Mouse (Mus musculus): ENCODE measurements at regions not wholly inside any gene's neighbourhood (a gene's known extent, or its start where the extent isn't known, plus 50 kb on each side); places are given as distances from the start of the nearest gene placed in this dataset.
"Not testable (repeated sequence)": the region's sequence is repeated elsewhere in the genome, so short reads cannot be mapped to it uniquely, and the experiment has no call there.

GRCm38 (mm10) chr5:26619272-26619671, 197.7 kb upstream of the Dpp6 start:
- no peaks in the 10 kb centered on the region for H3K9me3 ChIP-seq (ENCODE audit: control insufficient read depth, low read length)
- 59% methylated on average over 2 of the region's 2 CpGs for WGBS
- H3K4me1 ChIP-seq (ENCODE audit: control insufficient read depth, insufficient read depth, low read length), result no peaks in the 10 kb centered on the region
- H3K9ac ChIP-seq (ENCODE audit: low read depth, low read length), result no peak overlapping the region
- H3K27me3 ChIP-seq (replicated peaks; ENCODE audit: control insufficient read depth, insufficient read depth, low read length), result no peaks in the 10 kb centered on the region
- no peak overlapping the region for H3K27ac ChIP-seq (replicated peaks; ENCODE audit: low read depth, low read length)
- H3K4me2 ChIP-seq (ENCODE audit: low read depth, low read length), result no peak overlapping the region
- no peak for DNase-seq (ENCODE audit: low spot score)
- no peaks in the 10 kb centered on the region for H3K36me3 ChIP-seq (ENCODE audit: control insufficient read depth, insufficient read depth, low read length)
- ATAC-seq (ENCODE audit: low read depth), result no peak
- H3K4me3 ChIP-seq (ENCODE audit: low read depth, low read length), result no peak overlapping the region

DNA sequence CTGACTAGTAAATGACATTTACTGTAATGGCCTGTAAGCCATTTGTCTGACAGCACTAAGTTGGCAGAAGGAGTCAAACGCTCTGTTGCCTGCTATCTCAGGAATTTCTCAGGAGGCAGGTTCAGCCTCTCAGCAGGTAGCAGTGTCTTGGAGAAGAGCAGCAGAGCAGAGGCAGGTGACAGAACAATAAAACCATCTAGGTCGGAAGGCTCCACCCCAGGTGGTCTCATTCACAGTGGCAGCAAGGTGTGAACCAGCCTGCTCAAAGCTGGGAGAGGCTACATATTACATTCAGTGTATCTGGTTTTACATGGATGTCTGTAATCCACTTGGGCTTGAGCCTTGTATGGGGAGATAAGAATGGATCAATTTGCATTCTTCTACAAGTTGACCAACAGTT, 194.9 kb upstream of the Dpp6 start:
- ATAC-seq (ENCODE audit: low read depth), result no peak
- 36% methylated on average over 2 of the region's 2 CpGs for WGBS
- no peaks in the 10 kb centered on the region for H3K4me1 ChIP-seq (ENCODE audit: control insufficient read depth, insufficient read depth, low read length)
- H3K4me2 ChIP-seq (ENCODE audit: low read depth, low read length), result no peak overlapping the region
- H3K27me3 ChIP-seq (replicated peaks; ENCODE audit: control insufficient read depth, insufficient read depth, low read length), result no peaks in the 10 kb centered on the region
- no peaks in the 10 kb centered on the region for H3K9me3 ChIP-seq (ENCODE audit: control insufficient read depth, low read length)
- no peaks in the 10 kb centered on the region for H3K36me3 ChIP-seq (ENCODE audit: control insufficient read depth, insufficient read depth, low read length)
- H3K27ac ChIP-seq (replicated peaks; ENCODE audit: low read depth, low read length), result no peak overlapping the region
- no peak overlapping the region for H3K4me3 ChIP-seq (ENCODE audit: low read depth, low read length)
- no peak overlapping the region for H3K9ac ChIP-seq (ENCODE audit: low read depth, low read length)
- no peak for DNase-seq (ENCODE audit: low spot score)

GRCm38 (mm10) chr5:26671478-26671877, 145.5 kb upstream of the Dpp6 start:
- no peaks in the 10 kb centered on the region for H3K4me1 ChIP-seq (ENCODE audit: control insufficient read depth, insufficient read depth, low read length)
- H3K9ac ChIP-seq (ENCODE audit: low read depth, low read length), result no peak overlapping the region
- no peak for ATAC-seq (ENCODE audit: low read depth)
- H3K27me3 ChIP-seq (replicated peaks; ENCODE audit: control insufficient read depth, insufficient read depth, low read length), result no peaks in the 10 kb centered on the region
- WGBS, result 77% methylated on average over 1 of the region's 1 CpGs
- H3K4me3 ChIP-seq (ENCODE audit: low read depth, low read length), result no peak overlapping the region
- H3K9me3 ChIP-seq (ENCODE audit: control insufficient read depth, low read length), result no peaks in the 10 kb centered on the region
- no peak overlapping the region for H3K4me2 ChIP-seq (ENCODE audit: low read depth, low read length)
- H3K27ac ChIP-seq (replicated peaks; ENCODE audit: low read depth, low read length), result no peak overlapping the region
- no peak for DNase-seq (ENCODE audit: low spot score)
- no peaks in the 10 kb centered on the region for H3K36me3 ChIP-seq (ENCODE audit: control insufficient read depth, insufficient read depth, low read length)

- Histone ChIP-seq H3K27ac (replicated peaks; ENCODE audit: low read depth, low read length) (no peak overlapping the region), H3K9me3 (ENCODE audit: control insufficient read depth, low read length) (no peaks in the 10 kb centered on the region), H3K4me2 (ENCODE audit: low read depth, low read length) (no peak overlapping the region), H3K9ac (ENCODE audit: low read depth, low read length) (no peak overlapping the region), H3K4me3 (ENCODE audit: low read depth, low read length) (no peak overlapping the region), H3K4me1 (ENCODE audit: control insufficient read depth, insufficient read depth, low read length) (no peaks in the 10 kb centered on the region), H3K36me3 (ENCODE audit: control insufficient read depth, insufficient read depth, low read length) (no peaks in the 10 kb centered on the region), H3K27me3 (replicated peaks; ENCODE audit: control insufficient read depth, insufficient read depth, low read length) (no peaks in the 10 kb centered on the region)
- DNase-seq (ENCODE audit: low spot score) (no peak), ATAC-seq (ENCODE audit: low read depth) (no peak)
- WGBS, result 65% methylated on average over 3 of the region's 3 CpGs
These were observed 127.2 kb upstream of the Dpp6 start for GRCm38 (mm10) chr5:26689775-26690174.

DNA sequence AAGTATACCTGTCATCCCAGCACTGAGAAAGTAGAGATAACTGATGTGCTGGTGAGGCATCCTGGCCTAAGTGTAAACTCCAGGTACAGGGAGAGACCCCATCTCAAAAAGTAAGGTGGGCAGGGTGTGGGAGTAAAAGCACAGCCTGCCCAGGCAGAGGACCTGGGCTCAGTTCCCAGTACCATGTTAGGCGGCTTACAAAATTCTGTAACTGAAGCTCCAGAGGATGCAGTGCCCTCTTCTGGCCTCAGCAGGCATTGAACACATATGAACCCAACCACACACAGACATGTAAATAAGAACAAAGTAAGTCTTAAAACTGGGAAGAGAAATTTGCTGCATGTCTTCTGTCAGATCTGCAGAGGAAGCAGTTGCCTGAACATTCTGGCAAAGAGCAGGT, 125.9 kb upstream of the Dpp6 start:
- Histone ChIP-seq H3K4me1 (ENCODE audit: control insufficient read depth, insufficient read depth, low read length) (no peaks in the 10 kb centered on the region), H3K36me3 (ENCODE audit: control insufficient read depth, insufficient read depth, low read length) (no peaks in the 10 kb centered on the region), H3K27ac (replicated peaks; ENCODE audit: low read depth, low read length) (no peak overlapping the region), H3K9me3 (ENCODE audit: control insufficient read depth, low read length) (no peaks in the 10 kb centered on the region), H3K4me3 (ENCODE audit: low read depth, low read length) (no peak overlapping the region), H3K27me3 (replicated peaks; ENCODE audit: control insufficient read depth, insufficient read depth, low read length) (no peaks in the 10 kb centered on the region), H3K9ac (ENCODE audit: low read depth, low read length) (no peak overlapping the region), H3K4me2 (ENCODE audit: low read depth, low read length) (no peak overlapping the region)
- no peak for ATAC-seq (ENCODE audit: low read depth)
- 86% methylated on average over 1 of the region's 1 CpGs for WGBS
- no peak for DNase-seq (ENCODE audit: low spot score)

DNA sequence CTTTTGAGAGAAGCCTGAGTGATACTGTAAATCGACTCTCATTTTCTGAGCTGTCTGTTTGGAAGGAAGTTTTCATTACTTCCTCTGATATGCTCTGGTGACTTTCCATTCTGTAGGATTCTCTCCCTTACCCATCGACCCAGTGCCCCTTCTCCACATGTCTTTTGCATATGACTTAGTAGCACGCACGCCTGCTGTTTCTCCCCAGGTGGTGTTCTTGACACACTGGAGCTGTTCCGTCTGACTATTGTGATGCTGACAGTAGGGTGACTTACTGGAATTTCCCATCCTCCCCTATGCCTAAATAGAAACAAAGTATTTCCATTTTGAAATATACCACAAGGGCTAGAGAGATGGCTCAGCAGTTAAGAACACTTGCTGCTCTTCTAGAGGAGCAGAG, 125.0 kb upstream of the Dpp6 start:
- no peak overlapping the region for H3K4me3 ChIP-seq (ENCODE audit: low read depth, low read length)
- no peak overlapping the region for H3K27ac ChIP-seq (replicated peaks; ENCODE audit: low read depth, low read length)
- H3K36me3 ChIP-seq (ENCODE audit: control insufficient read depth, insufficient read depth, low read length), result no peaks in the 10 kb centered on the region
- WGBS, result 35% methylated on average over 5 of the region's 5 CpGs
- no peaks in the 10 kb centered on the region for H3K27me3 ChIP-seq (replicated peaks; ENCODE audit: control insufficient read depth, insufficient read depth, low read length)
- ATAC-seq (ENCODE audit: low read depth), result no peak
- no peaks in the 10 kb centered on the region for H3K4me1 ChIP-seq (ENCODE audit: control insufficient read depth, insufficient read depth, low read length)
- H3K4me2 ChIP-seq (ENCODE audit: low read depth, low read length), result no peak overlapping the region
- no peak for DNase-seq (ENCODE audit: low spot score)
- H3K9ac ChIP-seq (ENCODE audit: low read depth, low read length), result no peak overlapping the region
- no peaks in the 10 kb centered on the region for H3K9me3 ChIP-seq (ENCODE audit: control insufficient read depth, low read length)

GRCm38 (mm10) chr5:26703621-26704020, 113.4 kb upstream of the Dpp6 start:
- not testable (repeated sequence) for H3K27me3 ChIP-seq (replicated peaks; ENCODE audit: control insufficient read depth, insufficient read depth, low read length); ATAC-seq (ENCODE audit: low read depth); H3K4me1 ChIP-seq (ENCODE audit: control insufficient read depth, insufficient read depth, low read length); H3K36me3 ChIP-seq (ENCODE audit: control insufficient read depth, insufficient read depth, low read length); H3K27ac ChIP-seq (replicated peaks; ENCODE audit: low read depth, low read length); H3K4me2 ChIP-seq (ENCODE audit: low read depth, low read length); H3K9me3 ChIP-seq (ENCODE audit: control insufficient read depth, low read length); H3K4me3 ChIP-seq (ENCODE audit: low read depth, low read length); DNase-seq (ENCODE audit: low spot score); H3K9ac ChIP-seq (ENCODE audit: low read depth, low read length)
- WGBS, result 68% methylated on average over 6 of the region's 6 CpGs

DNA sequence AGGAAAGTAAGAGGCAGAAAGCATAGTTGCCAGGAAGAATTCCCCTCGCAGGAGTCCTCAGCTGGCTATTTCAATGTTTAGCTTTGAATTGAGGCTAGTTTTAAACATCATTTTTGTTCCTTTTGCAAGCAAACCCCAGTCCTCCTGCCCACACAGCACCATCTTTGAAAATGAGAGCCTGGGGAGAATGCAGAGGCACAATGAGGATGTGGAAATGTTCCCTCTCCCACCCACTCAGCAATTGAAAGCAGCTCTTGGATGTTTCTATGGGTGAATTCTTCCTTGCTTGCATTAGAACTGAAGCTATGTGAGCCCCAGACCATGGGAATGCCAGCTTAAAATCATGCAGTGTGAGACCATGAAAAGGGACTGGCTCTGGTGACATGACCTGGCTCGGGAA, 109.3 kb upstream of the Dpp6 start:
- Histone ChIP-seq H3K36me3 (ENCODE audit: control insufficient read depth, insufficient read depth, low read length) (no peaks in the 10 kb centered on the region), H3K4me3 (ENCODE audit: low read depth, low read length) (no peak overlapping the region), H3K4me2 (ENCODE audit: low read depth, low read length) (no peak overlapping the region), H3K4me1 (ENCODE audit: control insufficient read depth, insufficient read depth, low read length) (no peaks in the 10 kb centered on the region), H3K9me3 (ENCODE audit: control insufficient read depth, low read length) (no peaks in the 10 kb centered on the region), H3K9ac (ENCODE audit: low read depth, low read length) (no peak overlapping the region), H3K27ac (replicated peaks; ENCODE audit: low read depth, low read length) (no peak overlapping the region), H3K27me3 (replicated peaks; ENCODE audit: control insufficient read depth, insufficient read depth, low read length) (no peaks in the 10 kb centered on the region)
- 76% methylated on average over 2 of the region's 2 CpGs for WGBS
- no peak for DNase-seq (ENCODE audit: low spot score)
- no peak for ATAC-seq (ENCODE audit: low read depth)

DNA sequence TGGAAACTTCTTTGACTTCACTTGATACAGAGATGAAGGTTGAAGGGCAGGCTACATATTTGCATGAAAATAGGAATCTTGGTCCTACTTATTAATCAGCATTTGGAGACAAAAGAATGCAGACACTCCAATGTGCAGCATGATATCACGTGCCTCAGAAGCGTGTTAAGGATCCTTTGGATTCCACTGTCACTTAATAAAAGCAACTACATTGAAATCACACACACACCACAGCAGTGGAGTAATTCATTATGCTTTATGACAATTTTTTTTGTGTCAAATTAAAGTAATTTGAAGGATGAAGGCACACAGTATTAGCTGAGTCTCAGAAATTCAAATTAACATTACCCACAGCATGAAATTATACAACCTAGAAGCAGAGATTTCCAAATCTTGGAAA, 92.5 kb upstream of the Dpp6 start:
- H3K4me2 ChIP-seq (ENCODE audit: low read depth, low read length), result no peak overlapping the region
- no peaks in the 10 kb centered on the region for H3K9me3 ChIP-seq (ENCODE audit: control insufficient read depth, low read length)
- WGBS, result 72% methylated on average over 2 of the region's 2 CpGs
- no peaks in the 10 kb centered on the region for H3K4me1 ChIP-seq (ENCODE audit: control insufficient read depth, insufficient read depth, low read length)
- no peaks in the 10 kb centered on the region for H3K36me3 ChIP-seq (ENCODE audit: control insufficient read depth, insufficient read depth, low read length)
- H3K9ac ChIP-seq (ENCODE audit: low read depth, low read length), result no peak overlapping the region
- no peaks in the 10 kb centered on the region for H3K27me3 ChIP-seq (replicated peaks; ENCODE audit: control insufficient read depth, insufficient read depth, low read length)
- ATAC-seq (ENCODE audit: low read depth), result no peak
- DNase-seq (ENCODE audit: low spot score), result no peak
- no peak overlapping the region for H3K4me3 ChIP-seq (ENCODE audit: low read depth, low read length)
- H3K27ac ChIP-seq (replicated peaks; ENCODE audit: low read depth, low read length), result no peak overlapping the region

All from embryonic facial prominence, embryonic 14.5 days (tissue).